Mouse (Mus musculus): ENCODE measurements at regions not wholly inside any gene's neighbourhood (a gene's known extent, or its start where the extent isn't known, plus 50 kb on each side); places are given as distances from the start of the nearest gene placed in this dataset.

DNA sequence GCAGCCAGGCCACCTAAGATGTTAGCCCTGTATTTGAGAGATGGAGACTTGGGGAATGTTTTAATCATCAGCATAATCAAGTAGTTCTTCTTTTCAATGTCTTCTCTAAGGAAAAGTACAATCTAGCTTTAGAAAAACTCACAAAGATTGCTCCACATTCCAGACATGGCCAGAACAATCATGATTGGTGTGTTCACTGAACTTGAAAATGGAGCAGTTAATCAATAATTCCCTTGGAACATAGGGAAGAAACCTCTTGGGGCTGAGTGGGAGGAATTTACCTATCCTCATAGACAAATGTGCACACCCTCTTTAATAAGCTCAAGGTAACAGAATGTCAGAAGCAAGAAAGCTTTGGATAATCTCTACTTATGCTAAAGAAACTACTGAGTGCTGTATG, 67.7 kb upstream of the Foxq1 start:
- DNase-seq (ENCODE audit: low spot score in 2 of 2) = no peak

DNA sequence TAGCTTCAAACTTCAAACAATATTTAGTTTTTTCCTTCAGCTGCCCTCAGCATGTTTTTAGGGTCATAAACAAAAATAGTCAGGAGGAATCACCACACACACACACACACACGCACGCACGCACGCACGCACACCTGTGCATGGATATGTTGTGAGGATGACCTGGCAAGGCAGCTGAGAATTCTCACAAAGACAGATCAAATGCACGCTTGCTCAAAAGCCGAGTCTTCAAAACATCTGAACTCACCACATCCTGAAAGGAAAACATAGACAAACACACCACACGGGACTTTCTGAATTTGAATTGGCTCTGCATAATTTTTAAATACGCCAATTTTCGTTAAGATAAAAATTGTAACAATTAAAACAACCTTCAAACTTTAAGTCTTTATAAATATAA, 52.7 kb upstream of the Foxq1 start:
- no peak for DNase-seq (ENCODE audit: low spot score in 2 of 2)

DNA sequence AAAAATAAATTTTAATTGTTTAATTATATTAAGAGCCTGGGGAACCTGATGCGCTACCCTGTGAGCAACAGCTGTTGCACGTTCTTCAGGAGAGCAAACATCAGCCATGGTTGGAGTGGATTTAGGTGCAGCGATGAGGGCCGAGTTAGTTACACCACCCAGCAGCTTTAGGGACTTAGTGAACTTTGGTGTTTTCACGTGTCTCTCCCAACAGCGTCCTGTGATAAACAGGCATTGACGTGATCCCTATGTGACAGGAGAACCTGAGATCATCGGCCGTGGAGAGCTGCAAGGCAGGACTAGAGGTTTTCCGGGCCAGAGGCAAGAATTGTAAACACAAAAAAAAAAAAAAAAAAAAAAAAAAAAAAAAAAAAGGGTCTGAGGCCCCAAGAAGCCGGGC, 52.1 kb upstream of the Foxq1 start:
- no peak for DNase-seq (ENCODE audit: low spot score in 2 of 2)

DNA sequence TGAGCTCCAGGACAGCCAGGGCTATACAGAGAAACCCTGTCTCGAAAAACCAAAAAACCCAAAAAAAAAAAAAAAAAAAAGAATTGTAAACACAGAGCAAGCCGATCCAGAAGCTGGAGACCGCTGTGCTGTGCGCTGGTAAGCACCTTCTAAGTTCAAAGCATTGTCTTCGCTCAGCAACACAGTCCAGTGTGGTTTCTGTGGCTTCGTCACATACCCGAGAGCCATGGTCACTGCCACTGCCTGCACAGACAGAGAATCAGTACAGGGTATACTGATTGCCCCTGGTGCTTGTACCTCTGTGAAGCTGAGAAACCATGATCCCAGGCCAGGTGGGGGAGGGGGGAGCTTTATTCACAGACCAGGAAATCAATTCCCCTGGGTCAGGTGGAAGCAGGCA, 51.6 kb upstream of the Foxq1 start:
- DNase-seq (ENCODE audit: low spot score in 2 of 2) = no peak

DNA sequence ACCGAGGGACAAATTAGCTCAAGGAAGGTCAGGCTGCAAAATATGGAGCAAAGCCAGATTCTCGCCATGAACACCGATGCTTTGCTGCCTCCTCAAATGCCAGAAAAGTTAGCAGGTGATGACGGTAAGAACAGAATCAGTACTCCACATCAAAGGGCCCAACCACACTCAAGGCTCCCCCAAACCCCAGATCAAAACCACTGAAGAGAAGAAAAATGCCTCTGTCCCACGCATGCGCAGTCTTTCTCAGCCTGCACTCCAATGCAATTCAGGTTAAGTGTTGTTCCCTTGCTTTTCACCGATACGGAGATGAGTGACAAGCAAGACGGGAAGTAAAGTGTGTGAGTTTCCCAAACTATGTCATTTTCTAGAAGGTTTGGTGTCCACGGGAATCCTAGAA, 50.5 kb upstream of the Foxq1 start:
- no peak for DNase-seq (ENCODE audit: low spot score in 2 of 2)
